Comparison of ENCODE assay signal across 9 mouse cellular contexts in genomic region chrX:20946055-20946454, GRCm38 (mm10). TPM values are rescaled to one million over a fixed set of nuclear protein-coding genes. Genes with fewer than 3 reads are reported as not detected.
DNase-seq lines count a peak whose midpoint lies in the region; ATAC-seq and TF ChIP-seq lines count a peak whose summit lies in the region.
"Had no signal": no experiment of that assay in that cellular context is flagged by ENCODE, and none has a peak within 500 bp of the region (broad histone marks: within the 10 kb centered on the region; RNA-seq: fewer than 3 reads in every experiment).

No protein-coding gene starts in this region.

- no peaks in the 10 kb centered on the region for H3K4me1 ChIP-seq in hindbrain, embryonic 11.5 days (replicated peaks; ENCODE audit: control insufficient read depth, insufficient read depth, low read length)
- peaks cover 6% of the 10 kb centered on the region for H3K4me1 ChIP-seq in hindbrain, embryonic 16.5 days (ENCODE audit: control insufficient read depth, insufficient read depth, low read depth, low read length)
- peaks cover 0 to 3% of the 10 kb centered on the region in 2 experiments; a peak in 1 of 4 replicates for H3K4me1 ChIP-seq in CH12.LX (ENCODE audit: control insufficient read depth in 1 of 2, insufficient read depth in 2 of 2)
- no peaks in the 10 kb centered on the region for H3K4me1 ChIP-seq in bone marrow, adult 2 months (ENCODE audit: control insufficient read depth, insufficient read depth, low read length)
- H3K4me1 ChIP-seq: limb, embryonic 12.5 days had no signal

- H3K27ac ChIP-seq in hindbrain, embryonic 11.5 days (ENCODE audit: low read depth, low read length) = no peak overlapping the region
- no peak overlapping the region for H3K27ac ChIP-seq in hindbrain, embryonic 16.5 days (ENCODE audit: low read depth, low read length)
- H3K27ac ChIP-seq in CH12.LX (ENCODE audit: insufficient read depth, low read depth) = no peak overlapping the region
- no peak overlapping the region for H3K27ac ChIP-seq in bone marrow, adult 2 months (ENCODE audit: control insufficient read depth, insufficient read depth, low read depth, low read length, poor library complexity)
- H3K27ac ChIP-seq: limb, embryonic 12.5 days had no signal

- in situ Hi-C loops in CH12.LX (cut with MboI; ENCODE audit: low pct_ligation_motif_present, low pct_unique_long_range_greater_than_20kb, low sequenced_read_pairs) = loop anchor here (25.0 kb wide), 1 partner anchor 284 kb away; the partner anchor contains the start of gene Uba1

- H3K36me3 ChIP-seq in hindbrain, embryonic 11.5 days (ENCODE audit: control insufficient read depth, insufficient read depth, low read length) = no peaks in the 10 kb centered on the region
- H3K36me3 ChIP-seq in hindbrain, embryonic 16.5 days (ENCODE audit: control insufficient read depth, insufficient read depth, low read length) = no peaks in the 10 kb centered on the region
- peaks cover 3 to 6% of the 10 kb centered on the region in 2 experiments for H3K36me3 ChIP-seq in CH12.LX (replicated peaks in 1 of 2; ENCODE audit: control insufficient read depth in 1 of 2, insufficient read depth in 1 of 2, low read length in 1 of 2)
- H3K36me3 ChIP-seq: limb, embryonic 12.5 days had no signal

- H3K4me3 ChIP-seq in hindbrain, embryonic 11.5 days (ENCODE audit: low read depth, low read length) = no peak overlapping the region
- H3K4me3 ChIP-seq in hindbrain, embryonic 16.5 days (ENCODE audit: low read length) = no peak overlapping the region
- H3K4me3 ChIP-seq in CH12.LX (replicated peaks in 1 of 3; ENCODE audit: low read depth in 2 of 3, low read length in 2 of 3, poor library complexity in 1 of 3) = no peak overlapping the region
- H3K4me3 ChIP-seq in bone marrow, adult 2 months (replicated peaks; ENCODE audit: control insufficient read depth, low read depth, low read length) = no peak overlapping the region
- H3K4me3 ChIP-seq: limb, embryonic 12.5 days had no signal

- TF ChIP-seq CTCF in CH12.LX (conservative IDR thresholded peaks at IDR 0.05 in 1 of 2, IDR thresholded peaks at IDR 0.05 in 1 of 2; ENCODE audit: low read depth in 2 of 2, low read length in 2 of 2) = peak; percentile 18 to 65; a peak in 2 of 4 replicates
- peak; percentile 33; the same call in 1 of the 2 replicates for TF ChIP-seq CTCF in bone marrow, adult 2 months (IDR thresholded peaks at IDR 0.05; ENCODE audit: control insufficient read depth, insufficient read depth, low read length)

- no peak for ATAC-seq in hindbrain, embryonic 11.5 days (ENCODE audit: low FRiP score)
- ATAC-seq in hindbrain, embryonic 16.5 days = no peak
- 0 out of 2 replicates have a peak, but pooled peaks have one; percentile 34 for ATAC-seq in megakaryocyte, adult 5-6 weeks (ENCODE audit: poor library complexity, severe bottlenecking)

- H3K9ac ChIP-seq in hindbrain, embryonic 11.5 days (ENCODE audit: low read depth, low read length) = no peak overlapping the region
- H3K9ac ChIP-seq in hindbrain, embryonic 16.5 days (ENCODE audit: low read depth, low read length) = no peak overlapping the region
- H3K9ac ChIP-seq in CH12.LX (ENCODE audit: insufficient read depth, low read depth) = no peak overlapping the region
- H3K9ac ChIP-seq: limb, embryonic 12.5 days had no signal

- DNase-seq in hindbrain, embryonic 11.5 days (ENCODE audit: low spot score) = peak; percentile 55
- DNase-seq in CH12.LX (ENCODE audit: extremely low read depth) = peak; percentile 38
- peak; percentile 29 for DNase-seq in forelimb bud, embryonic 11.5 days (ENCODE audit: low read depth, low spot score)
- DNase-seq in layer of hippocampus, adult 18-20 months (ENCODE audit: low spot score in 2 of 2) = peak; percentile 48 to 88
- peak; percentile 38 for DNase-seq in thymus, postnatal 25 days

- WGBS in hindbrain, embryonic 11.5 days = 10% methylated on average over 4 of the region's 4 CpGs
- WGBS in hindbrain, embryonic 16.5 days = 19% methylated on average over 4 of the region's 4 CpGs
- WGBS in bone marrow, adult 2 months = 6% methylated on average over 4 of the region's 4 CpGs

- dilution Hi-C loops in CH12.LX (cut with MboI; ENCODE audit: extremely low pct_ligation_motif_present, extremely low pct_unique_long_range_greater_than_20kb, low sequenced_read_pairs) = no loop called here

- no peak for TF ChIP-seq POLR2A in CH12.LX (IDR thresholded peaks at IDR 0.05; ENCODE audit: low read depth, low read length)
- TF ChIP-seq POLR2A in bone marrow, adult 2 months (IDR thresholded peaks at IDR 0.05; ENCODE audit: borderline replicate concordance, control insufficient read depth, low read depth, low read length) = no peak

- no peaks in the 10 kb centered on the region for H3K79me2 ChIP-seq in CH12.LX (replicated peaks; ENCODE audit: control insufficient read depth, extremely low read depth, insufficient read depth, poor library complexity, severe bottlenecking)

- no peaks in the 10 kb centered on the region for H3K9me3 ChIP-seq in hindbrain, embryonic 11.5 days (ENCODE audit: control insufficient read depth, low read length)
- H3K9me3 ChIP-seq in hindbrain, embryonic 16.5 days (ENCODE audit: control insufficient read depth, low read length) = no peaks in the 10 kb centered on the region
- H3K9me3 ChIP-seq in CH12.LX (replicated peaks; ENCODE audit: low read length) = no peaks in the 10 kb centered on the region
- H3K9me3 ChIP-seq: limb, embryonic 12.5 days had no signal

- peak; percentile 51 for TF ChIP-seq RAD21 in CH12.LX (IDR thresholded peaks at IDR 0.05; ENCODE audit: low read depth, low read length)

- no peak for TF ChIP-seq EP300 in CH12.LX (IDR thresholded peaks at IDR 0.05; ENCODE audit: low read length)

- no peak overlapping the region for H3K4me2 ChIP-seq in hindbrain, embryonic 11.5 days (replicated peaks; ENCODE audit: low read depth, low read length)
- no peak overlapping the region for H3K4me2 ChIP-seq in hindbrain, embryonic 16.5 days (ENCODE audit: low read length)
- no peak overlapping the region for H3K4me2 ChIP-seq in CH12.LX (ENCODE audit: insufficient read depth, low read depth, poor library complexity, severe bottlenecking)
- H3K4me2 ChIP-seq: limb, embryonic 12.5 days had no signal

- H3K27me3 ChIP-seq in hindbrain, embryonic 11.5 days (ENCODE audit: control insufficient read depth, insufficient read depth, low read length) = no peaks in the 10 kb centered on the region
- H3K27me3 ChIP-seq in hindbrain, embryonic 16.5 days (replicated peaks; ENCODE audit: control insufficient read depth, insufficient read depth, low read length) = no peaks in the 10 kb centered on the region
- no peaks in the 10 kb centered on the region for H3K27me3 ChIP-seq in CH12.LX (replicated peaks)
- H3K27me3 ChIP-seq: limb, embryonic 12.5 days had no signal

TF ChIP-seq in CH12.LX, 34 proteins besides CTCF, POLR2A, EP300 and RAD21 (continues in another document):
- TF ChIP-seq MEF2A (IDR thresholded peaks at IDR 0.05; ENCODE audit: borderline replicate concordance, low read depth, low read length) = no peak
- TF ChIP-seq UBTF (IDR thresholded peaks at IDR 0.05; ENCODE audit: low read depth, low read length) = no peak
- TF ChIP-seq RCOR1 (conservative IDR thresholded peaks at IDR 0.05; ENCODE audit: low read depth, low read length) = no peak

RNA-seq across cellular contexts. Expression of gene Elk1, which starts 4.4 kb away (rescaled TPM):
- 7.1 and 9.1 TPM in 2 replicates for polyA plus RNA-seq in hindbrain, embryonic 11.5 days (2014; fragmentation: Nextera tagmentation; extraction: Ambion mirVana)
- polyA plus RNA-seq in hindbrain, embryonic 16.5 days (2015; fragmentation: Nextera tagmentation; extraction: Ambion mirVana) = 15.9 and 18.2 TPM in 2 replicates
- total RNA-seq in CH12.LX (2012; rRNA removed) (4.7 and 4.8 TPM in 2 replicates), CH12.LX (2014; rRNA removed) (3.5 and 4.0 TPM in 2 replicates)
- polyA plus RNA-seq in CH12.LX (2012; ENCODE audit: insufficient read length, low read depth) = 7.6 and 8.3 TPM in 2 replicates
- polyA plus RNA-seq in bone marrow, adult 2 months (2011; ENCODE audit: insufficient read depth, insufficient read length, low replicate concordance, missing spikeins) = 2.1 and 5.0 TPM in 2 replicates
- total RNA-seq in layer of hippocampus, adult 18-20 months (2021) = 10 to 100 TPM; 74.0 to 90.1 TPM
- 7.7 and 8.6 TPM in 2 replicates for total RNA-seq in megakaryocyte, adult 5-6 weeks (2015)
- total RNA-seq in megakaryocyte, adult 5-6 weeks (2017) = 3.3 and 4.9 TPM in 2 replicates

RNA-seq across cellular contexts. Expression of gene Cfp, which starts 14.7 kb away (rescaled TPM):
- polyA plus RNA-seq in hindbrain, embryonic 11.5 days (2014; fragmentation: Nextera tagmentation; extraction: Ambion mirVana) = 2.8 and 3.4 TPM in 2 replicates
- 4.0 and 5.6 TPM in 2 replicates for polyA plus RNA-seq in hindbrain, embryonic 16.5 days (2015; fragmentation: Nextera tagmentation; extraction: Ambion mirVana)
- total RNA-seq in CH12.LX (2012; rRNA removed) (26.1 and 30.0 TPM in 2 replicates), CH12.LX (2014; rRNA removed) (23.0 and 24.2 TPM in 2 replicates)
- 58.2 and 66.9 TPM in 2 replicates for polyA plus RNA-seq in CH12.LX (2012; ENCODE audit: insufficient read length, low read depth)
- polyA plus RNA-seq in bone marrow, adult 2 months (2011; ENCODE audit: insufficient read depth, insufficient read length, low replicate concordance, missing spikeins) = 64.4 and 170 TPM in 2 replicates
- total RNA-seq in layer of hippocampus, adult 18-20 months (2021) = 10 to 100 TPM; 15.2 to 16.8 TPM
- total RNA-seq in megakaryocyte, adult 5-6 weeks (2015) = 150 and 157 TPM in 2 replicates
- 116 and 120 TPM in 2 replicates for total RNA-seq in megakaryocyte, adult 5-6 weeks (2017)

RNA-seq across cellular contexts. Expression of gene Uxt, which starts 15.8 kb away (rescaled TPM):
- 51.4 and 63.6 TPM in 2 replicates for polyA plus RNA-seq in hindbrain, embryonic 11.5 days (2014; fragmentation: Nextera tagmentation; extraction: Ambion mirVana)
- polyA plus RNA-seq in hindbrain, embryonic 16.5 days (2015; fragmentation: Nextera tagmentation; extraction: Ambion mirVana) = 25.3 and 26.7 TPM in 2 replicates
- total RNA-seq in CH12.LX (2012; rRNA removed) (38.8 and 44.5 TPM in 2 replicates), CH12.LX (2014; rRNA removed) (39.4 and 40.1 TPM in 2 replicates)
- polyA plus RNA-seq in CH12.LX (2012; ENCODE audit: insufficient read length, low read depth) = 39.2 and 42.3 TPM in 2 replicates
- 32.4 and 51.5 TPM in 2 replicates for polyA plus RNA-seq in bone marrow, adult 2 months (2011; ENCODE audit: insufficient read depth, insufficient read length, low replicate concordance, missing spikeins)
- total RNA-seq in layer of hippocampus, adult 18-20 months (2021) = 10 to 100 TPM; 10.8 to 11.8 TPM
- total RNA-seq in megakaryocyte, adult 5-6 weeks (2015) = 26.0 and 43.6 TPM in 2 replicates
- 15.9 and 19.4 TPM in 2 replicates for total RNA-seq in megakaryocyte, adult 5-6 weeks (2017)

RNA-seq across cellular contexts. Expression of gene Syn1, which starts 25.3 kb away (rescaled TPM):
- 12.4 and 12.7 TPM in 2 replicates for polyA plus RNA-seq in hindbrain, embryonic 11.5 days (2014; fragmentation: Nextera tagmentation; extraction: Ambion mirVana)
- polyA plus RNA-seq in hindbrain, embryonic 16.5 days (2015; fragmentation: Nextera tagmentation; extraction: Ambion mirVana) = 76.9 and 100 TPM in 2 replicates
- 0.17 and 0.38 TPM in 2 replicates for total RNA-seq in CH12.LX (2012; rRNA removed)
- 0.08 TPM in 1 of 2 replicates, not detected in the other for total RNA-seq in CH12.LX (2014; rRNA removed)
- polyA plus RNA-seq in CH12.LX (2012; ENCODE audit: insufficient read length, low read depth) = 0.42 and 0.51 TPM in 2 replicates
- polyA plus RNA-seq in bone marrow, adult 2 months (2011; ENCODE audit: insufficient read depth, insufficient read length, low replicate concordance, missing spikeins) = 0.47 and 0.50 TPM in 2 replicates
- 100 to 1,000 TPM; 418 to 424 TPM for total RNA-seq in layer of hippocampus, adult 18-20 months (2021)
- total RNA-seq in megakaryocyte, adult 5-6 weeks (2015) = 2.1 TPM in 2 replicates
- 0.16 TPM in 1 of 2 replicates, not detected in the other for total RNA-seq in megakaryocyte, adult 5-6 weeks (2017)
